Mouse (Mus musculus): ENCODE data around the gene Frmd8. TPM values are rescaled to one million over a fixed set of nuclear protein-coding genes. Genes with fewer than 3 reads are reported as not detected.
"Not testable (repeated sequence)": the region's sequence is repeated elsewhere in the genome, so short reads cannot be mapped to it uniquely, and the experiment has no call there.

Gene Frmd8
- polyA plus RNA-seq, 1 experiment from 2014 or later: 17.6 TPM

DNA sequence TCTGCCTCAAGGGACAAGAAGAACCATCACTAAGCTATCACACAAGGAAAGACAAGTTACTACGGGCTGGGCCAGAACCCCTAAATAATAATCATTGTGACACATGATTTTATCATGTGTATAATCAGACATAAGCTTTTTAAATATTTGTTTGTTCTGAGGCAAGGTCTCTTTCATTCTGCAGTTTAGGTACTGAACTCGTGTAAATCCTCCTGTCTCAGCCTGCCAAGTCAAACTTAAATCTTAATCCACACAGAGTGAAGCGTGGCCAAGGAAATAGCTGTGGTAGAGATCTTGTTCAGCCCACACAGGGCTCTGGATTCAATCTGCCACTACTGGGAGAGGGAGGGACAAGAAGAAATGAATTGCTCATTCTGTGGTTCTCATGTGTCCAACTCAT lies 32.2 kb upstream of the Frmd8 start:
- WGBS: 92% methylated on average over 3 of the region's 3 CpGs
- H3K9ac ChIP-seq: no peak overlapping the region
- no peaks in the 10 kb centered on the region for H3K9me3 ChIP-seq
- ATAC-seq (ENCODE audit: low FRiP score, low read depth): no peak
- H3K4me2 ChIP-seq: no peak overlapping the region
- H3K4me1 ChIP-seq (replicated peaks): peaks cover 24% of the 10 kb centered on the region
- no peak overlapping the region for H3K4me3 ChIP-seq
- no peak overlapping the region for H3K27ac ChIP-seq (replicated peaks)
- H3K27me3 ChIP-seq: no peaks in the 10 kb centered on the region
- peaks cover 52% of the 10 kb centered on the region for H3K36me3 ChIP-seq

DNA sequence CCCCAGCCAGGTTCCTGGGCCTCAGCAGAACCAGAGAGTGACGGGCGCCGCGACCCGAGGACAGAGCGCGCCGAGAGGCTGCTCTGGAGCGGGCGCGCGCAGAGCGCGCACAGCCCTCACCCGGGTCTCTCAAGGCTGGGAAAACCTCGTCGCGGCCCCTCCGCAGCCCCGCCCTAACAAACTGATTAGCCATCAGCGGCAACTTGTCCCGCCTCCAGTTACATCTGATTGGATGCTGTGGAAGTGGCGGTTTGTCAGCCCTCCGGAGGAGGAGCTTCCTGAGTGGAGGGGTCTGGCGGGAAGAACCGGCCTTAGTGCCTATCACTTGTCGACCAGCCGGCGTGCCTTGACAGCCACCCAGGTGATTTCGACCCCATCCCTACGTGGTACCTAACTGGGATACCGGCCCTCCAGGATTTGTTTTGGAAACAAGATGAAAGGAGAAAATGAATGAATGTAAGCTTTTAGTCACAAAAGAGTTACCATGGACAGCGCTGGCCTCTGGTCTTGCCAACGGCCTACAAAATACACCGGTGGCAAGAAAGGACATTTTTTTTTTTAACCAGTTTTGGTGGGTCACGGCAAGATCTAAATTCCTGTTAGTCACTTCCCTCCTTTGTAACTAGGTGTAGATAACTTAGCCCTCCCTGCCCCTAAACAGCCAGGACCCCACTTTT lies 19.1 kb upstream of the Frmd8 start, which contains the start of gene Tigd3:
TSS of gene Tigd3 (minus strand) at position 148 of the 677 bp plus-strand sequence.
- Histone ChIP-seq H3K4me3 (peak within 1 kb of the TSS; percentile 62), H3K4me2 (peak within 1 kb of the TSS; percentile 72), H3K9me3 (no peaks in the 10 kb centered on the region), H3K4me1 (replicated peaks) (peaks cover 21% of the 10 kb centered on the region), H3K36me3 (peaks cover 34% of the 10 kb centered on the region), H3K9ac (peak within 1 kb of the TSS; percentile 81), H3K27ac (replicated peaks) (peak within 1 kb of the TSS; percentile 82), H3K27me3 (no peaks in the 10 kb centered on the region)
- 3% methylated on average over 36 of the region's 36 CpGs for WGBS
- ATAC-seq (ENCODE audit: low FRiP score, low read depth): peak; percentile 98

DNA sequence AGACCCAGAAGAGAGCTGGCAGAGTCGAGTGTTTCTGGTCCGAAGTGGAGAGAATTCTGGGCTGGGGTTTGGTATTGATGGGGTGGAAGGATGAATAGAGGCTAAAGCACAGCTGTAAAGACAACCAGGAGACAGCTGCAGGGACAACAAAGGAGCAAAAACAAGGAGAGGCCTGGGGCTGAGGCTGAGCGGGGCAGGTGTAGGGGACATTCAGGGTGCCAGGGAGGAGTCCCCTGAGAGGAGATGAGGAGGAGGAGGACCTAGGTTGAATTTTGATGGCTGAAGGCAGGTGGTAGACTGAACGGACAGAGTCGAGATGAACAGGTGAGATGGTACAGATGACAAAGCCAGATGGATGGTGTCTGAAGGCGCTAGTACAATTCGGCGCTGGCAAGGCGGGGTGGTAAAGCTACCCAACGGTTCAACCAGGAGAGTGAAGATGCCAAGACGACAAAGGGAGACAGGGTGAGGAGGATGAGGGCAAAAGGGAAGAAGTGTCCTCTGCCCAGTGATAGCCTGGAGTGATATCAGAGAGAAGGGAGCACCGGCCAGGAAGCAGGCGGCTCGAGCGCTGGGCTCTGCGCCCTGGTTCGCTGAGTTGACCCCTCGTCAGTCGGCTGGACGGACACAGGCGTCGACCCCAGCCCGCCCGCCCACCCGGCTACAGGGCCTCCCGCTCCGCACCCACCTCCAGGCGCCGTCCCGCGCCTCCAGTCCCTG lies 18.4 kb upstream of the Frmd8 start:
- Histone ChIP-seq H3K4me2 (peak overlapping the region; percentile 72), H3K4me3 (peak overlapping the region; percentile 62), H3K27me3 (no peaks in the 10 kb centered on the region), H3K36me3 (peaks cover 29% of the 10 kb centered on the region), H3K27ac (replicated peaks) (peak overlapping the region; percentile 82), H3K9ac (peak overlapping the region; percentile 81), H3K4me1 (replicated peaks) (peaks cover 21% of the 10 kb centered on the region), H3K9me3 (no peaks in the 10 kb centered on the region)
- WGBS: 4% methylated on average over 30 of the region's 31 CpGs
- no peak; the same call in 1 of the 2 replicates for ATAC-seq (ENCODE audit: low FRiP score, low read depth)

DNA sequence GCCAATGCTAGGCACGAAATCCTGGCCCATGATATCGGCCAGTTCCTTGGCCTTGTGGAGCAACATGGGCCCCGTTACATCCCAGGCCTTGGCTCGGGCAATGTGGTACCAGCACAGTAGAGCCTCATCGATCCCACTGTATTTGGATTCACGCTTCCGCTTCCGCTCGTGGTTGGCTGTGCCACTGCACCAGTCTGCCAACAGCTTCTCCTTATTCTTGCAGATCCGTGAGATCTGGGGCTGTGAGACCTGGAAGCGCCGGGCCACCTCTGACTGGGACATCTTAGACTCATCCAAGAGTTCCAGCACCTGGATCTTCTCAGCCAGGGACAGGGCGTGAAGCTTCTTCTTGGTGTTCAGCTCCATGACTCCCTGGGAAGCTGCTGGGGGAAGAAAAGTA lies 17.7 kb upstream of the Frmd8 start:
- no peaks in the 10 kb centered on the region for H3K27me3 ChIP-seq
- H3K27ac ChIP-seq (replicated peaks): no peak overlapping the region
- H3K4me1 ChIP-seq (replicated peaks): peaks cover 21% of the 10 kb centered on the region
- H3K36me3 ChIP-seq: peaks cover 25% of the 10 kb centered on the region
- WGBS: 89% methylated on average over 13 of the region's 13 CpGs
- peak overlapping the region; percentile 81; the same call in 1 of the 2 replicates for H3K9ac ChIP-seq
- H3K4me3 ChIP-seq: peak overlapping the region; percentile 62
- no peak for ATAC-seq (ENCODE audit: low FRiP score, low read depth)
- H3K4me2 ChIP-seq: peak overlapping the region; percentile 72
- no peaks in the 10 kb centered on the region for H3K9me3 ChIP-seq

DNA sequence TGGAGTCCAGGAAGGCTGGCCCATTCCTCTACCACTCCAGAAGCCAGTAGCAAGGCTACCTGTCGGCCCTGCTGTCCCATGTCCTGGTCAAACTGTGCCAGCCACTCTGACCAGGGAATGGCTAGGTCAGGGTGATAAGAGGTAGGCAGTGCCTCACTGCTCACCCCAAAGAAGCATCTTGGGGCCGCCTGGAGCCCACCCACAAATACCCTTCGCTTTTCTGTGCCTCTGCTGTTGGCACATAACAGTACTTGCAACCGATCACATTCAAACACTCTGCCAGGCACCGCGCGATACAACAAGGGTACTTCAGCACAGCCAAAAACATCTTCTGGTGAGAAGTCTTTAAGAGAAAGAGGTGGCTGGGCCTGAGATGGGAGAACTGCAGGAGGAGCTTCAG lies 17.2 kb upstream of the Frmd8 start:
- Histone ChIP-seq H3K27me3 (no peaks in the 10 kb centered on the region), H3K4me3 (no peak overlapping the region), H3K9ac (no peak overlapping the region), H3K36me3 (peaks cover 22% of the 10 kb centered on the region), H3K27ac (replicated peaks) (no peak overlapping the region), H3K4me1 (replicated peaks) (peaks cover 21% of the 10 kb centered on the region), H3K4me2 (peak overlapping the region; percentile 72; the same call in 1 of the 2 replicates), H3K9me3 (no peaks in the 10 kb centered on the region)
- 96% methylated on average over 7 of the region's 7 CpGs for WGBS
- no peak for ATAC-seq (ENCODE audit: low FRiP score, low read depth)

DNA sequence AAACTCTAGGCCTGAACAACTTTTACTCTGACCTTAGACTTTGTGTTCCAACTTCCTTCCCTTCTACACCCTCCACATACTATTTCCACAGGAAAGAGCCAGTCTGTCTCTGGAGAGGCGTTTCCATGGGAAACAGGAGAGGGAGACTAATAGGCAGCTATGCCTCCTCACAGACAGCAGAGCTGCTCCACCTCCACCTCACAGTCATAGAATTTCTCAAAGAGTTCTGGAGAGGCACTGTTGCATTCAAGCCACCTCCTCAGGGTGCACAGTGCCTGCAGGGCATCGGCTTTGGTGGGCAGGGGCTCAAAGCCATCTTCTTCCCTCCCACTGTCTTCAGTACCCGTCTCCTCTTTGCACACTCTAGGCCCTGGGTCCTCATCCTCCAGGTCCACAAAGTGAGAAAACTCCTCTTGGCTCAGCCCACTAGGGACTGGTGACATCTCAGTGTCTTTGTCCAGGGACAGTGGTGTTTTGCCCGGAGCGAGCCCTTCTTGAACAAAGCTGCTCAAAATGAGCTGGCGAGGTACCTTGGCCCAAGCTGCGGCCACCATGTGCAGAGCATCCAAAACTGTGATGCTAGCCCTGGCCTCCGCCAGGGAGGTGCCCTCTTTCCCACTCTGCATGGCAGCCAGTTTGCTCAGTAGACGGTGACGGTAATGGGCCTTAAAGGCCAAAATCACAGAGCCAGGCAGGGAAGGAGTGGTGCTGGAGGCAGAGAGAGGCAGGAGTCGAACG lies 16.6 kb upstream of the Frmd8 start:
- WGBS: 95% methylated on average over 12 of the region's 12 CpGs
- H3K9ac ChIP-seq: no peak overlapping the region
- peaks cover 18% of the 10 kb centered on the region for H3K36me3 ChIP-seq
- H3K27me3 ChIP-seq: no peaks in the 10 kb centered on the region
- peaks cover 21% of the 10 kb centered on the region for H3K4me1 ChIP-seq (replicated peaks)
- no peak for ATAC-seq (ENCODE audit: low FRiP score, low read depth)
- 0 out of 2 replicates have a peak overlapping the region, but pooled peaks have one; percentile 72 for H3K4me2 ChIP-seq
- H3K9me3 ChIP-seq: no peaks in the 10 kb centered on the region
- H3K27ac ChIP-seq (replicated peaks): no peak overlapping the region
- H3K4me3 ChIP-seq: no peak overlapping the region

GRCm38 (mm10) chr19:5889211-5889610 lies 14.1 kb upstream of the Frmd8 start:
- Histone ChIP-seq H3K9me3 (no peaks in the 10 kb centered on the region), H3K4me2 (no peak overlapping the region), H3K36me3 (peaks cover 9% of the 10 kb centered on the region; the same call in 1 of the 2 replicates), H3K27ac (replicated peaks) (no peak overlapping the region), H3K4me1 (replicated peaks) (peaks cover 21% of the 10 kb centered on the region), H3K27me3 (no peaks in the 10 kb centered on the region), H3K4me3 (no peak overlapping the region), H3K9ac (no peak overlapping the region)
- 63% methylated on average over 4 of the region's 4 CpGs for WGBS
- ATAC-seq (ENCODE audit: low FRiP score, low read depth): no peak

GRCm38 (mm10) chr19:5887234-5887815 lies 12.3 kb upstream of the Frmd8 start:
- ATAC-seq (ENCODE audit: low FRiP score, low read depth): no peak
- Histone ChIP-seq H3K4me2 (no peak overlapping the region), H3K36me3 (peaks cover 8% of the 10 kb centered on the region; the same call in 1 of the 2 replicates)

DNA sequence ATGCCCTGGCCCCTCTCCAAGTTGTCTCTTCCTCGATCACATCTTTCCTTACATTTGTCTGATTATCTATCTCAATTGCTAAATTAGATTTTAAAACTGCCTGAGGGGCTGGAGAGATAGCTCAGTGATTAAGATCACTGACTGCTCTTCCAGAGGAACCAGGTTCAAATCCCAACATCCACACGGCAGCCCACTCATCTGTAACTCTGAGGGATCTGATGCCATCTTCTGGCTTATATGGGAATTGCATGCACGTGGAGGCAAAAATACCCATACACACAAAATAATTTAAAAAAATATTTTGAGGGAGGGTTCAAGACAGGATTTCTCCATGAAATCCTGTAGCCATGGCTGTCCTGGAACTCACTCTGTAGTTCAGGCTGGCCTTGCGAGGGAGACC lies 10.8 kb upstream of the Frmd8 start:
- H3K27ac ChIP-seq (replicated peaks): no peak overlapping the region
- ATAC-seq (ENCODE audit: low FRiP score, low read depth): no peak
- 61% methylated on average over 4 of the region's 4 CpGs for WGBS

More at GRCm38 (mm10) chr19:5887234-5887815, 12.3 kb upstream of the Frmd8 start:
- Histone ChIP-seq H3K4me1 (replicated peaks) (peaks cover 10% of the 10 kb centered on the region), H3K27ac (replicated peaks) (no peak overlapping the region), H3K9ac (no peak overlapping the region), H3K27me3 (no peaks in the 10 kb centered on the region), H3K9me3 (no peaks in the 10 kb centered on the region), H3K4me3 (no peak overlapping the region)
- WGBS: 89% methylated on average over 3 of the region's 3 CpGs

DNA sequence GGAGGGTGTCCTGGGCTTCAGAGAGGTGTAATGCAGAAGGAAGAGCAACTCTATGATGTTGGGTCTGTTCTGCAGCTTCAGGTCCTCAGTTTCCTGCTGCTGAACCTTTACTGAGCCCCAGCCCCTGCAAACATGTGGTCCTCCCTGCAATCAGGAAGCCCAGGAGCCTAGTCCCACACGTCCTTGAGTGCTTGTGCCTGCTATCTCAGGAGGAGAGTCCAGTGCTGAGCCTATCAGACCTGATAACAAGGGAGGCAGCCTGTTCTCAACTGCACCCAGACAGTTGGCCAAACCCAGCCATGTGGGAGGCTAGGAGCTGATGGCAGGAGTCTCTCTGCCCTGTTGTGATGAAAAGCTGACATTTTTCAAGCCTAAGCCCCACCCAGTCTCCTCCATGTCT lies 8.9 kb upstream of the Frmd8 start:
- no peak overlapping the region for H3K27ac ChIP-seq (replicated peaks)
- no peaks in the 10 kb centered on the region for H3K27me3 ChIP-seq
- no peak overlapping the region for H3K9ac ChIP-seq
- no peak for ATAC-seq (ENCODE audit: low FRiP score, low read depth)
- no peak overlapping the region for H3K4me2 ChIP-seq
- H3K9me3 ChIP-seq: no peaks in the 10 kb centered on the region
- no peaks in the 10 kb centered on the region for H3K4me1 ChIP-seq (replicated peaks)
- H3K4me3 ChIP-seq: no peak overlapping the region
- no peaks in the 10 kb centered on the region for H3K36me3 ChIP-seq
- WGBS: 76% methylated on average over 1 of the region's 1 CpGs

More for the DNA sequence above, 10.8 kb upstream of the Frmd8 start:
- H3K4me2 ChIP-seq: no peak overlapping the region
- no peaks in the 10 kb centered on the region for H3K4me1 ChIP-seq (replicated peaks)
- no peak overlapping the region for H3K9ac ChIP-seq
- H3K9me3 ChIP-seq: no peaks in the 10 kb centered on the region
- H3K27me3 ChIP-seq: no peaks in the 10 kb centered on the region
- no peak overlapping the region for H3K4me3 ChIP-seq
- H3K36me3 ChIP-seq: no peaks in the 10 kb centered on the region

- not testable (repeated sequence) for H3K4me3 ChIP-seq; H3K36me3 ChIP-seq; ATAC-seq (ENCODE audit: low FRiP score, low read depth); H3K9ac ChIP-seq; H3K4me1 ChIP-seq (replicated peaks); H3K27me3 ChIP-seq; H3K9me3 ChIP-seq; H3K27ac ChIP-seq (replicated peaks); H3K4me2 ChIP-seq
- 81% methylated on average over 5 of the region's 5 CpGs for WGBS
Observed at GRCm38 (mm10) chr19:5882079-5882478, 7.0 kb upstream of the Frmd8 start.
